Mouse (Mus musculus): ENCODE measurements around the gene Acaa1b. TPM values are rescaled to one million over a fixed set of nuclear protein-coding genes. Genes with fewer than 3 reads are reported as not detected.

The Acaa1b gene
- polyA plus RNA-seq, 1 experiment from 2014 or later = 0.55 TPM

- Histone ChIP-seq H3K9ac (no peak overlapping the region), H3K36me3 (no peaks in the 10 kb centered on the region), H3K9me3 (replicated peaks) (no peaks in the 10 kb centered on the region), H3K27ac (no peak overlapping the region), H3K4me1 (no peaks in the 10 kb centered on the region), H3K27me3 (replicated peaks) (no peaks in the 10 kb centered on the region), H3K4me3 (no peak overlapping the region), H3K4me2 (no peak overlapping the region)
- ATAC-seq = 0 out of 2 replicates have a peak, but pooled peaks have one; percentile 32
- 71% methylated on average over 7 of the region's 7 CpGs for WGBS (ENCODE audit: insufficient replicate concordance)
These were observed 7.8 kb upstream of the Acaa1b start for GRCm38 (mm10) chr9:119164743-119165142.

DNA sequence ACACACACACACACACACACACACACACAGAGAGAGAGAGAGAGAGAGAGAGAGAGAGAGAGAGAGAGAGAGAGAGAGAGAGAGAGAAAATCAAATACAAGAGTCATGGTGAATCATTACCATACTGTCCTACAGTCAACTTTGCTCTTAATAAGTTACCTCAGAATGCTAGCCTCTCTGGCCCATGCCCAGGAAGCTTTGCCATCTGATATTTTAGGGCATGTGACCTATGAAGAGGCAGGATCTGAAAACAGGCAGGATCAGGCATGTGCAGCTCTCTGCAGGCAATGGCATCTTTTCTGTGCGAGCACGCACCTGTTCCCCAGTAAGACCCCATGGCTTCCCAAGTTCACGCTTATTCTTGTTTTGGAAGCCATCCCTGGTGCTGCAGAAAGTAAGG, 3.8 kb upstream of the Acaa1b start:
- H3K9me3 ChIP-seq (replicated peaks) = no peaks in the 10 kb centered on the region
- H3K27me3 ChIP-seq (replicated peaks) = peaks cover 34% of the 10 kb centered on the region
- peaks cover 5% of the 10 kb centered on the region; the same call in 1 of the 2 replicates for H3K4me1 ChIP-seq
- no peak overlapping the region for H3K27ac ChIP-seq
- no peak overlapping the region for H3K4me3 ChIP-seq
- H3K4me2 ChIP-seq = no peak overlapping the region
- 80% methylated on average over 3 of the region's 3 CpGs for WGBS (ENCODE audit: insufficient replicate concordance)
- H3K36me3 ChIP-seq = no peaks in the 10 kb centered on the region
- no peak overlapping the region for H3K9ac ChIP-seq
- ATAC-seq = no peak

DNA sequence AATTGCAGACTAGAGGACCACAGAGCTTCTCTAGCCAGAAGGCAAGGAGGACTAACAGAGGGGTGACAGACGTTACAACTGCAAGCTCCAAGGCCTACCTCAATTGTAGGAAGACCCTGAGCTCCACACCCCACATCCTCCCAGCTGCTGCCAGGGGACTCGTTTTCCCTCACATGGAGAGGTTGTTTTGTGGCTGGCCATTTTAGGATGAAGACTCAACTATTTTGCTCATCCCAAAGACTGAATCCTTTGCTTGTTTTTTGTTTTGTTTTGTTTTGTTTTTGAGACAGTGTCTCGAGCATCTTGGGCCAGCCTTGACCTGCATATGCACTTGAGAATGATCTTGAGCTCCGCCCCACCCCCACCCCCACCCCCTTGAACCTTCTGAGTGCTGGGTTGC, 2.0 kb upstream of the Acaa1b start, which contains the start of gene Gm47289:
TSS of gene Gm47289 (plus strand) at position 301 of the 400 bp plus-strand sequence.
- H3K27me3 ChIP-seq (replicated peaks) = peaks cover 44% of the 10 kb centered on the region
- no peaks in the 10 kb centered on the region for H3K36me3 ChIP-seq
- peaks cover 5% of the 10 kb centered on the region; the same call in 1 of the 2 replicates for H3K4me1 ChIP-seq
- no peak within 1 kb of the TSS for H3K4me3 ChIP-seq
- no peak for ATAC-seq
- 35% methylated on average over 4 of the region's 4 CpGs for WGBS (ENCODE audit: insufficient replicate concordance)
- H3K27ac ChIP-seq = no peak within 1 kb of the TSS
- H3K4me2 ChIP-seq = no peak within 1 kb of the TSS
- H3K9ac ChIP-seq = no peak within 1 kb of the TSS
- H3K9me3 ChIP-seq (replicated peaks) = no peaks in the 10 kb centered on the region

- peak overlapping the region; percentile 68; the same call in 1 of the 2 replicates for H3K4me2 ChIP-seq
- ATAC-seq = no peak
- peaks cover 44% of the 10 kb centered on the region for H3K27me3 ChIP-seq (replicated peaks)
- H3K4me3 ChIP-seq = no peak overlapping the region
- peaks cover 5% of the 10 kb centered on the region; the same call in 1 of the 2 replicates for H3K4me1 ChIP-seq
- no peak overlapping the region for H3K9ac ChIP-seq
- no peak overlapping the region for H3K27ac ChIP-seq
- no peaks in the 10 kb centered on the region for H3K9me3 ChIP-seq (replicated peaks)
- 30% methylated on average over 7 of the region's 7 CpGs for WGBS (ENCODE audit: insufficient replicate concordance)
- no peaks in the 10 kb centered on the region for H3K36me3 ChIP-seq
These were observed 1.1 kb downstream of the Acaa1b start for GRCm38 (mm10) chr9:119155826-119156225.

GRCm38 (mm10) chr9:119155416-119155815, 1.5 kb downstream of the Acaa1b start:
- WGBS (ENCODE audit: insufficient replicate concordance) = 61% methylated on average over 8 of the region's 8 CpGs
- Histone ChIP-seq H3K9me3 (replicated peaks) (no peaks in the 10 kb centered on the region), H3K9ac (no peak overlapping the region), H3K4me3 (no peak overlapping the region), H3K27me3 (replicated peaks) (peaks cover 44% of the 10 kb centered on the region), H3K27ac (no peak overlapping the region), H3K4me2 (no peak overlapping the region), H3K36me3 (no peaks in the 10 kb centered on the region), H3K4me1 (peaks cover 5% of the 10 kb centered on the region; the same call in 1 of the 2 replicates)
- ATAC-seq = no peak

DNA sequence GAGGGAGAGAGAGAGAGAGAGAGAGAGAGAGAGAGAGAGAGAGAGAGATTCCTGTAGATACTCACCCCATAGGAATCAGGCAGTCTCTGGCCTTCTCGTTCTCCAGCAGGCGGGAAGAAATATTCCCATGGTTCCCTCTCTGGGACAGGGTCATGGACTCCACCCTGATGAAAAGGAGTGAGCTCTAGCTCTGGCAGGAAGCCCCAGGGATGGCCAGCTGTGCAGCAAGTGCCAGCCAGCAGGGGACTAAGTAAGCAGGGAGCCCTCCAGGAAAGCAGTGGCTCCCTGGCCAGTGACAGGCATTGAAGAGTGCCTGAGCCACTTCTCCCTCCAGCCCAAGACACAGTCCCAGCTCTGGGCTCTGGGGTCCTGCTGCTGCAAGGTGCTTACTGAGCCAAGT, 5.1 kb downstream of the Acaa1b start:
- WGBS (ENCODE audit: insufficient replicate concordance) = 52% methylated on average over 2 of the region's 2 CpGs
- no peak for ATAC-seq

GRCm38 (mm10) chr9:119149601-119150000, 7.3 kb downstream of the Acaa1b start:
- Histone ChIP-seq H3K27ac (no peak overlapping the region), H3K9me3 (replicated peaks) (no peaks in the 10 kb centered on the region), H3K9ac (no peak overlapping the region), H3K4me2 (no peak overlapping the region), H3K36me3 (no peaks in the 10 kb centered on the region), H3K27me3 (replicated peaks) (no peaks in the 10 kb centered on the region), H3K4me1 (no peaks in the 10 kb centered on the region), H3K4me3 (no peak overlapping the region)
- WGBS (ENCODE audit: insufficient replicate concordance) = 19% methylated on average over 5 of the region's 5 CpGs
- no peak for ATAC-seq

More for the DNA sequence above, 5.1 kb downstream of the Acaa1b start:
- Histone ChIP-seq H3K9ac (no peak overlapping the region), H3K27me3 (replicated peaks) (peaks cover 21% of the 10 kb centered on the region), H3K4me1 (peaks cover 2% of the 10 kb centered on the region; the same call in 1 of the 2 replicates), H3K4me3 (no peak overlapping the region), H3K9me3 (replicated peaks) (no peaks in the 10 kb centered on the region), H3K36me3 (no peaks in the 10 kb centered on the region), H3K27ac (no peak overlapping the region), H3K4me2 (no peak overlapping the region)

DNA sequence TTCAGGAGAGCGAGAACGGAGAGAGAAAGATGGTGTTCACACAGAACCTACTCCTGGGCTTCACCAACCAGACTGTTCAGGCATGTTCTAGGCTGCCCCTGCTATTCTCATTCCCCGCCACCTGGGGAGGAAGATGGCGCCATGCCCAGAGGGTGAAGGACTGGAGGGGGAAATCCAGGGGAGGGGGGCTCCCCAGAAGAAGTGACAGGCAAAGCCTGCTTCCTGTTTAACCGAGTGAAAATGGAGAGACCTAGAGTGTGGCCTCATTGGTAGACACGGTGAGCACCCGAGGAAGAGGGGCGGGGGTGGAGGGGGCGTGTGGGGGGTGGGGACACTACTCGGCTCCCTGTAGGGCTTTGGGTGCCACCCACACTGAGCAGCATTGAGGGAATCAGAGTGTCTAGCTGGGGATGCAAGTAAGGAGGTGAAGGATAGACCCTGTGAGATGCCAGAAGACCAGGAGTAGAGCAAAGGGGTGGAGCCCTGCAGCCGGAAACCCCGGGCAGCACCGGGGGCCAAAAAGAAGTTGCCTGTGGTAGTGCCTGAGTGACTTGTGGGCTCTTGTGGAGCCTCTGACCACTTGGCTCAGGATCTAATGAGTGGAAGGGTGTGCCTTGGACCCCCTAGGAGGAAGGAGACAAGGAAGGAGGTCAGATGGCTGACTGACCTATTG, 10.7 kb downstream of the Acaa1b start:
- H3K36me3 ChIP-seq = no peaks in the 10 kb centered on the region
- H3K4me1 ChIP-seq = no peaks in the 10 kb centered on the region
- no peak overlapping the region for H3K4me2 ChIP-seq
- no peaks in the 10 kb centered on the region for H3K9me3 ChIP-seq (replicated peaks)
- H3K4me3 ChIP-seq = no peak overlapping the region
- no peak overlapping the region for H3K27ac ChIP-seq
- WGBS (ENCODE audit: insufficient replicate concordance) = 57% methylated on average over 13 of the region's 13 CpGs
- no peaks in the 10 kb centered on the region for H3K27me3 ChIP-seq (replicated peaks)
- ATAC-seq = no peak
- no peak overlapping the region for H3K9ac ChIP-seq

DNA sequence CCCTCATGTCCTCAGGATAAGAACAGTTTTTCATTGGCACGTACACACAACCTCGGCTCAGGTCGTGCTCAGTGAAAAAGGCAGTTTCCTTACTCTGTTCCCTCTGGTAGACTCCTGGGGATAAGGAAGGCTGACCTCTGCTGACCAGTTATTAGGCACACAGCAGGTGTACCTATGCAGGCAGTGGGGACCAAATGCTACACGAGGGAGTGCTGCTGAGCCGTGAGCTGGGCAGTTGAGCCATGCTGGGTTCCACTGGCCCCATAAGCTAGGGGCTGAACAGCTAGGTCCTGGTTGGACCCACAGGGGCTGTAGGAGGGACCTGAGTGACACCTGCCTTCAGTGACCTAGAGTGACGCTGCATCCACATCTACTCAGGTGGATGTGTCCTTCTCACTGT, 11.3 kb downstream of the Acaa1b start:
- Histone ChIP-seq H3K36me3 (no peaks in the 10 kb centered on the region), H3K9me3 (replicated peaks) (no peaks in the 10 kb centered on the region), H3K4me3 (no peak overlapping the region), H3K27me3 (replicated peaks) (no peaks in the 10 kb centered on the region), H3K4me1 (no peaks in the 10 kb centered on the region), H3K9ac (no peak overlapping the region), H3K27ac (no peak overlapping the region), H3K4me2 (no peak overlapping the region)
- 62% methylated on average over 6 of the region's 6 CpGs for WGBS (ENCODE audit: insufficient replicate concordance)
- no peak for ATAC-seq

- H3K4me2 ChIP-seq = no peak overlapping the region
- no peak overlapping the region for H3K9ac ChIP-seq
- no peak for ATAC-seq
- H3K36me3 ChIP-seq = no peaks in the 10 kb centered on the region
- WGBS (ENCODE audit: insufficient replicate concordance) = 59% methylated on average over 10 of the region's 10 CpGs
- no peaks in the 10 kb centered on the region for H3K4me1 ChIP-seq
- no peaks in the 10 kb centered on the region for H3K9me3 ChIP-seq (replicated peaks)
- no peak overlapping the region for H3K27ac ChIP-seq
- no peaks in the 10 kb centered on the region for H3K27me3 ChIP-seq (replicated peaks)
- no peak overlapping the region for H3K4me3 ChIP-seq
These were observed 11.8 kb downstream of the Acaa1b start for GRCm38 (mm10) chr9:119145137-119145536.

DNA sequence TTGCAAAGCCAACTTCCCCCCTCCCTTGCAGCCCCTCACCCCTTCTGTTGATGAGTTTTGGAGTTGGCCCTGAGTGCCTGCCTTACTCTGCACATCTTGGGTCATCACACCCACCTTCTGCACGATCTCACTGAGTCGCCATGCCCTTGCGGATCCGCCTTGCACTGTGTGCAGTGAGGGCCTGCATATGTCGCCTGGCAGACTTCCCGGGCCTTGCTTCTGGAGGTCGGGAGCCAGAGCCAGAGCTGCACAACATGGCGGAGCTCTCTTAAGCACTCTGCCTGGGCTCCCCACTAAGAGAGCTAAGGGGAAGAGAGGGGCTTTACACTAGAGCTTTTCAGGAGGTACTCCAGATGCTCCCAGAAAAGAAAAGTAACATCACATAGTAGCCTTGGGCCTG, 12.2 kb downstream of the Acaa1b start:
- H3K4me3 ChIP-seq = no peak overlapping the region
- H3K36me3 ChIP-seq = no peaks in the 10 kb centered on the region
- no peak overlapping the region for H3K4me2 ChIP-seq
- H3K9ac ChIP-seq = no peak overlapping the region
- H3K4me1 ChIP-seq = no peaks in the 10 kb centered on the region
- H3K9me3 ChIP-seq (replicated peaks) = no peaks in the 10 kb centered on the region
- H3K27me3 ChIP-seq (replicated peaks) = no peaks in the 10 kb centered on the region
- WGBS (ENCODE audit: insufficient replicate concordance) = 72% methylated on average over 8 of the region's 8 CpGs
- H3K27ac ChIP-seq = no peak overlapping the region
- no peak for ATAC-seq

DNA sequence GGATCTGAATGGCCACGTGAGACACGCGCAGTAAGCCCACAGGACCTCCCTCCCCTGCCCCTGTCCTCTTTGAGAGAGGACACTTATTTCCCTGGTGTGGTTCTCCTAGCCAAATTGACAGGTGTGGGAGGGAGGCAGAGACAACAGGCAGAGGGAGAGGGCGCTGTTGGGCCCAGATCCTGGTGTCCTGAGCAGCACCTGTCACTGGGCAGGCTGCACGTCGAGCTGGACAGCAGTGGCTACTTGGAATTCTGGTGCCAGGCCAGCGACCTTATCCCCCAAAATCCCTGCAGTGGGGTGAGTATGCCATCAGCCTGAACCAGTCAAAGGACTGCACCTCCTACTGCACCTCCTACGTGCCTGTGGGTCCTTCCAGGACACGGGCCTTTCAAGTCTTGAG, 13.5 kb downstream of the Acaa1b start:
- ATAC-seq = no peak
- no peaks in the 10 kb centered on the region for H3K9me3 ChIP-seq (replicated peaks)
- no peak overlapping the region for H3K9ac ChIP-seq
- no peak overlapping the region for H3K27ac ChIP-seq
- no peak overlapping the region for H3K4me2 ChIP-seq
- no peaks in the 10 kb centered on the region for H3K27me3 ChIP-seq (replicated peaks)
- WGBS (ENCODE audit: insufficient replicate concordance) = 62% methylated on average over 9 of the region's 9 CpGs
- H3K4me3 ChIP-seq = no peak overlapping the region
- no peaks in the 10 kb centered on the region for H3K36me3 ChIP-seq
- H3K4me1 ChIP-seq = no peaks in the 10 kb centered on the region

DNA sequence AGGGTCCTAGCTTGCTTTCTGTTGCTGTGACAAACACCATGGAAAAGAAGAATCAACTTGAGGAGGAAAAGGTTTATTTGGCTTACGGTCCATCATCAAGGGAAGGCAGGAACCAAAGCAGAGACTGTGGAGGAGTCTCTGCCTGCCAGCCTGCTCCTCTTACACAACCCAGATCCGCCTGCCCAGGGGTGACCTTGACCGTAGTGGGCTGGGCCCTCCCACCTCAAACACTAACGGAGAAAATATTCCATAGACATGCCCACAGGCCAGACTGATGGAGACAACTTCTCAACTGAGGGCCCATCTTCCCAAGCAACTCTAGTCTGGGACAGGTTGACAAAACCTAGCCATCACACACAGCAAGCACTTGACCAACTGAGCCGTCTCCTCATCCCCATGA, 14.8 kb downstream of the Acaa1b start:
- Histone ChIP-seq H3K4me2 (no peak overlapping the region), H3K4me3 (no peak overlapping the region), H3K36me3 (no peaks in the 10 kb centered on the region), H3K27me3 (replicated peaks) (0 out of 2 replicates have a peak, but pooled peaks cover 3% of the 10 kb centered on the region), H3K27ac (no peak overlapping the region), H3K9me3 (replicated peaks) (no peaks in the 10 kb centered on the region), H3K4me1 (no peaks in the 10 kb centered on the region), H3K9ac (no peak overlapping the region)
- ATAC-seq = no peak
- WGBS (ENCODE audit: insufficient replicate concordance) = 57% methylated on average over 5 of the region's 5 CpGs

All from liver, embryonic 12.5 days (tissue).